11 mouse cellular contexts compared by ENCODE assay signal in the genomic region with DNA sequence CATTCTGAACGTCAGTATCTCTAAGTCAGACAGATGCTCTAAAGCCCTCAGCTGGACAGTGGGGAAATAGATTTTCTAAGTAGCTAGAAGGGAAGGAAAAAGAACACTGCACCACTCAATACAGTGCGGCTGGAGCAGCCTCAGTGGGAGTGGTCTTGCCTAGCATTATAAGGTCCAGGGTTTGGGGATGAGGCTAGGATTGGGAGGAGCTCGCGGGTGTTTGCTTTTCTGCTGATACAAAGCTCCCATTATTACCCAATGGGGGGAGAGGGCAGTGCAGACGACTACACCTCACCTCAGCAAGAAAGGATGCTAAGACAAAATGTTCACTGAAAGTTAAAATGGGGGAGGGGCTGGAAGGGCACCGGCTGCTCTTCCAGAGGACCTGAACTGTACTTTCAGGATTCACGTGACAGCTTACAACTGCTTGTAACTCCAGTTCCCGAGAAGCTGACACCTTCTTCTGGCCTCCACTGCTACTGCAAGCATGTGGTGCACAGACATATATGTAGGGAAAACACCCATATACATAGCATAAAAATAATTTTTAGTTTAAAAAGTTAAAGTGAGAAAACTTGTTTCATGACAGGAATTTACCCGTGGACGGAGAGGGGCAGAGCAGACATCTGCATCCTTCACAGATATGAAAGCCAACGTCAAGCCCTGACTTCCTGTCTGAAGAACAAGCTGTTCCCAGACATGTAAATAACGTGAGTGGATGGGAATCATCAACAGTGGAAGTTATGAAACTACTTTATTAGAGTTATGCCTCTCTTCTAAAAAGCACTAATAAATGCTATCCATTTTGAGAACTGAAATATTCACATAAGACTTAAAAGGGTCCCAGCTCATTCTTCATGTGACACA. TPM values are rescaled to one million over a fixed set of nuclear protein-coding genes. Genes with fewer than 3 reads are reported as not detected.
DNase-seq lines count a peak whose midpoint lies in the region; ATAC-seq and TF ChIP-seq lines count a peak whose summit lies in the region.
"Had no signal": no experiment of that assay in that cellular context is flagged by ENCODE, and none has a peak within 500 bp of the region (broad histone marks: within the 10 kb centered on the region; RNA-seq: fewer than 3 reads in every experiment).

No protein-coding gene starts in this region.

- DNase-seq in left cerebral cortex, adult 2 months (ENCODE audit: extremely low spot score in 1 of 2, low spot score in 2 of 2) = no peak
- DNase-seq in left cerebral cortex, postnatal 14 days (ENCODE audit: low spot score in 2 of 2) = no peak
- DNase-seq in kidney, postnatal 0 days (ENCODE audit: low spot score) = peak; percentile 53
- no peak for DNase-seq in left cerebral cortex, adult 11 months (ENCODE audit: low spot score)
- DNase-seq in adrenal gland, adult 18-20 months (ENCODE audit: low spot score in 2 of 2) = no peak
- DNase-seq in embryo, embryonic 10.5 days (ENCODE audit: low spot score) = no peak
- DNase-seq: layer of hippocampus, adult 9-11 months had no signal

- peaks cover 21% of the 10 kb centered on the region for H3K36me3 ChIP-seq in heart, embryonic 12.5 days
- 0 out of 2 replicates have a peak, but pooled peaks cover 7% of the 10 kb centered on the region for H3K36me3 ChIP-seq in kidney, postnatal 0 days (ENCODE audit: insufficient read depth, low read length)
- H3K36me3 ChIP-seq in neural tube, embryonic 15.5 days = 0 out of 2 replicates have a peak, but pooled peaks cover 7% of the 10 kb centered on the region

- H3K27ac ChIP-seq in left cerebral cortex, adult 2 months = peak overlapping the region; percentile 64
- peak overlapping the region; percentile 76 for H3K27ac ChIP-seq in heart, embryonic 12.5 days (ENCODE audit: poor library complexity, severe bottlenecking)
- peak overlapping the region; percentile 81 for H3K27ac ChIP-seq in kidney, postnatal 0 days
- 0 out of 2 replicates have a peak overlapping the region, but pooled peaks have one; percentile 37 for H3K27ac ChIP-seq in neural tube, embryonic 15.5 days (replicated peaks)
- H3K27ac ChIP-seq: midbrain, embryonic 12.5 days had no signal

- ATAC-seq in heart, embryonic 12.5 days (ENCODE audit: insufficient number of reproducible peaks, low FRiP score) = peak; percentile 37; the same call in 1 of the 2 replicates
- no peak for ATAC-seq in kidney, postnatal 0 days (replicated peaks; ENCODE audit: low FRiP score, low read depth)
- ATAC-seq in neural tube, embryonic 15.5 days (ENCODE audit: low FRiP score) = no peak

- H3K9me3 ChIP-seq in heart, embryonic 12.5 days (replicated peaks) = no peaks in the 10 kb centered on the region
- H3K9me3 ChIP-seq in kidney, postnatal 0 days (replicated peaks; ENCODE audit: low read length) = no peaks in the 10 kb centered on the region
- H3K9me3 ChIP-seq in neural tube, embryonic 15.5 days (replicated peaks) = no peaks in the 10 kb centered on the region
- H3K9me3 ChIP-seq: midbrain, embryonic 12.5 days had no signal

- no peak for TF ChIP-seq CTCF in left cerebral cortex, adult 2 months (IDR thresholded peaks at IDR 0.05)
- TF ChIP-seq CTCF in kidney, postnatal 0 days (IDR thresholded peaks at IDR 0.05; ENCODE audit: low read depth) = no peak

- no peak overlapping the region for H3K4me3 ChIP-seq in left cerebral cortex, adult 2 months
- H3K4me3 ChIP-seq in heart, embryonic 12.5 days = no peak overlapping the region
- H3K4me3 ChIP-seq in kidney, postnatal 0 days (replicated peaks; ENCODE audit: low read depth, low read length) = no peak overlapping the region
- no peak overlapping the region for H3K4me3 ChIP-seq in neural tube, embryonic 15.5 days (replicated peaks)
- H3K4me3 ChIP-seq: midbrain, embryonic 12.5 days had no signal

- peaks cover 85% of the 10 kb centered on the region for H3K4me1 ChIP-seq in heart, embryonic 12.5 days (replicated peaks)
- no peaks in the 10 kb centered on the region for H3K4me1 ChIP-seq in kidney, postnatal 0 days (replicated peaks; ENCODE audit: insufficient read depth, low read length)
- H3K4me1 ChIP-seq in neural tube, embryonic 15.5 days = peaks cover 4% of the 10 kb centered on the region

- WGBS in heart, embryonic 12.5 days = 33% methylated on average over 12 of the region's 12 CpGs
- WGBS in kidney, postnatal 0 days = 42% methylated on average over 12 of the region's 12 CpGs
- WGBS in neural tube, embryonic 15.5 days = 55% methylated on average over 12 of the region's 12 CpGs

- intact Hi-C loops in left cerebral cortex, adult 2 months (cut with DNase I) = no loop called here
- intact Hi-C loops in left cerebral cortex, postnatal 14 days (cut with DNase I) = no loop called here

- no peak overlapping the region for H3K4me2 ChIP-seq in heart, embryonic 12.5 days
- H3K4me2 ChIP-seq in kidney, postnatal 0 days (ENCODE audit: low read length) = no peak overlapping the region
- no peak overlapping the region for H3K4me2 ChIP-seq in neural tube, embryonic 15.5 days
- H3K4me2 ChIP-seq: midbrain, embryonic 12.5 days had no signal

- no peaks in the 10 kb centered on the region for H3K27me3 ChIP-seq in heart, embryonic 12.5 days (replicated peaks)
- no peaks in the 10 kb centered on the region for H3K27me3 ChIP-seq in kidney, postnatal 0 days (ENCODE audit: insufficient read depth, low read length)
- no peaks in the 10 kb centered on the region for H3K27me3 ChIP-seq in neural tube, embryonic 15.5 days (replicated peaks)
- H3K27me3 ChIP-seq: midbrain, embryonic 12.5 days had no signal

- H3K9ac ChIP-seq in heart, embryonic 12.5 days = no peak overlapping the region
- no peak overlapping the region for H3K9ac ChIP-seq in kidney, postnatal 0 days (ENCODE audit: low read depth, low read length)
- H3K9ac ChIP-seq in neural tube, embryonic 15.5 days (replicated peaks) = no peak overlapping the region
- H3K9ac ChIP-seq: midbrain, embryonic 12.5 days had no signal

RNA-seq across cellular contexts. Expression of a gene that starts 32.9 kb away (rescaled TPM):
- 10 to 100 TPM; 23.8 to 27.9 TPM for total RNA-seq in left cerebral cortex, adult 2 months (2021)
- 10 to 100 TPM; 28.3 to 31.0 TPM for total RNA-seq in left cerebral cortex, postnatal 14 days (2021)
- polyA plus RNA-seq in heart, embryonic 12.5 days (2016; fragmentation: Nextera tagmentation; extraction: Ambion mirVana) = 40.1 and 43.3 TPM in 2 replicates
- 26.4 and 26.5 TPM in 2 replicates for polyA plus RNA-seq in kidney, postnatal 0 days (2015; fragmentation: Nextera tagmentation; extraction: Ambion mirVana)
- 35.8 and 38.8 TPM in 2 replicates for polyA plus RNA-seq in neural tube, embryonic 15.5 days (2015; fragmentation: Nextera tagmentation; extraction: Ambion mirVana)
- total RNA-seq in adrenal gland, adult 18-20 months (2021) = 10 to 100 TPM; 18.8 to 27.5 TPM

RNA-seq across cellular contexts. Expression of a gene that starts 46.6 kb away (rescaled TPM):
- not detected for total RNA-seq in left cerebral cortex, adult 2 months (2021)
- total RNA-seq in left cerebral cortex, postnatal 14 days (2021) = not detected
- not detected in 2 replicates for polyA plus RNA-seq in heart, embryonic 12.5 days (2016; fragmentation: Nextera tagmentation; extraction: Ambion mirVana)
- polyA plus RNA-seq in kidney, postnatal 0 days (2015; fragmentation: Nextera tagmentation; extraction: Ambion mirVana) = not detected in 2 replicates
- not detected in 2 replicates for polyA plus RNA-seq in neural tube, embryonic 15.5 days (2015; fragmentation: Nextera tagmentation; extraction: Ambion mirVana)
- not detected for total RNA-seq in adrenal gland, adult 18-20 months (2021)
- polyA plus RNA-seq: forebrain, embryonic 11.5 days; midbrain, embryonic 12.5 days had no signal

RNA-seq across cellular contexts. Expression of a gene that starts 58.3 kb away (rescaled TPM):
- total RNA-seq in left cerebral cortex, adult 2 months (2021) = 1 to 10 TPM; 2.0 to 2.3 TPM
- total RNA-seq in left cerebral cortex, postnatal 14 days (2021) = 1 to 10 TPM; 2.5 to 3.4 TPM
- polyA plus RNA-seq in heart, embryonic 12.5 days (2016; fragmentation: Nextera tagmentation; extraction: Ambion mirVana) = 1.3 and 1.4 TPM in 2 replicates
- 0.43 and 0.59 TPM in 2 replicates for polyA plus RNA-seq in kidney, postnatal 0 days (2015; fragmentation: Nextera tagmentation; extraction: Ambion mirVana)
- 0.78 and 0.88 TPM in 2 replicates for polyA plus RNA-seq in neural tube, embryonic 15.5 days (2015; fragmentation: Nextera tagmentation; extraction: Ambion mirVana)
- total RNA-seq in adrenal gland, adult 18-20 months (2021) = 10 to 100 TPM; 17.7 to 20.5 TPM

Comparison
In these comparisons a context has a peak if more than half of its experiments do, and no peak if none do; other contexts are left out.
1. RNA of a gene that starts 58.3 kb away (total RNA-seq): 17.7 to 20.5 TPM in adrenal gland, adult 18-20 months; 2.5 to 3.4 TPM in left cerebral cortex, postnatal 14 days and 2.0 to 2.3 TPM in left cerebral cortex, adult 2 months; every median in the first group is over 4 times any median in the second.
2. Peak in every context shown above with its lines, with median percentiles within 50 percentile points of each other: H3K27ac ChIP-seq.